Mouse (Mus musculus): Measurements from ENCODE around the gene Fgfr3. TPM values are rescaled to one million over a fixed set of nuclear protein-coding genes. Genes with fewer than 3 reads are reported as not detected.

Gene Fgfr3
- total and polyA plus RNA-seq, 2 experiments from 2014 or later: 24.5 to 81.6 TPM

DNA sequence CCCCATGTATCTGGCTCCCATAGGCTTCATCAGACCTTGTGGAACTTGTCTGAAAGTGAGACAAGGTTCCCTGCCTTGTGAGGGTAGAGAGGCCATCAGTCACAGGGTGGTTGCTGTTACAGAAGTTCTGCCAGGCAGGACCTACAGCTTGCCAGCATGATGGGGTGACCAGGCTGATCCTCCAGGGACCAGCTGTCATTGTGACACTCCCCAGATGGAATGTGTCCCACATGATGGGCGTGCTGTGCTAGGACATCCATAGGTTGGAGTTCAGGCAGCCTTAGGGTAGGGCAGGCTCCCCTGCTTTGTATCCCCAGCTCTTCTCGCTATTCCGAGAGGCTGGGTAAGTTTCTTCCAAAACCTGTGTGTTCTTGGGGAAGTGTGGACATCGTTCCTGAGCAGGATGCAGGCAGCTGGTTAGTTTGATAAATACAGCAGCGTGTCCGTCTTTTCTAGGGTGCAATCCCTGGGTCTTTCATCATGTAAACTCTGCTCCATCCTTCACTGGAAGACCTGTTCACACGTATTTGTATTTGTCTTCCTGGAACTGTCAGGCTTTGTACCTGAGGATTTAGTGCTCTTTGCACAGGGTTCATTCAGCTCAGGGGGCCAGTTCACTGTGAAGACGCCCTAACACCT, 503 bp upstream of the Fgfr3 start:
- TF ChIP-seq CTCF (IDR thresholded peaks at IDR 0.05): no peak
- Histone ChIP-seq H3K27me3 (ENCODE audit: insufficient read depth, low read length) (peaks cover 46% of the 10 kb centered on the region), H3K27ac (ENCODE audit: low read depth, low read length) (no peak overlapping the region), H3K36me3 (ENCODE audit: insufficient read depth, low read length) (no peaks in the 10 kb centered on the region), H3K9ac (replicated peaks; ENCODE audit: low read length, poor library complexity, severe bottlenecking) (no peak overlapping the region), H3K4me3 (ENCODE audit: low read depth, low read length) (peak overlapping the region; percentile 58), H3K4me2 (ENCODE audit: low read depth, low read length, poor library complexity, severe bottlenecking) (peak overlapping the region; percentile 69), H3K4me1 (ENCODE audit: insufficient read depth, low read length) (peaks cover 2% of the 10 kb centered on the region; the same call in 1 of the 2 replicates), H3K9me3 (ENCODE audit: low read length) (no peaks in the 10 kb centered on the region)
- DNase-seq (ENCODE audit: low spot score) (no peak), ATAC-seq (ENCODE audit: low FRiP score) (no peak)
- 14% methylated on average over 8 of the region's 8 CpGs for WGBS

GRCm38 (mm10) chr5:33722266-33723018, 968 bp downstream of the Fgfr3 start:
- no peak for DNase-seq (ENCODE audit: low spot score)
- Histone ChIP-seq H3K4me2 (ENCODE audit: low read depth, low read length, poor library complexity, severe bottlenecking) (peak overlapping the region; percentile 69), H3K36me3 (ENCODE audit: insufficient read depth, low read length) (no peaks in the 10 kb centered on the region), H3K4me3 (ENCODE audit: low read depth, low read length) (peak overlapping the region; percentile 58), H3K27me3 (ENCODE audit: insufficient read depth, low read length) (peaks cover 46% of the 10 kb centered on the region), H3K9ac (replicated peaks; ENCODE audit: low read length, poor library complexity, severe bottlenecking) (peak overlapping the region; percentile 62), H3K4me1 (ENCODE audit: insufficient read depth, low read length) (peaks cover 2% of the 10 kb centered on the region; the same call in 1 of the 2 replicates), H3K27ac (ENCODE audit: low read depth, low read length) (peak overlapping the region; percentile 51), H3K9me3 (ENCODE audit: low read length) (no peaks in the 10 kb centered on the region)
- 0 out of 2 replicates have a peak, but pooled peaks have one; percentile 6 for ATAC-seq (ENCODE audit: low FRiP score)
- TF ChIP-seq CTCF (IDR thresholded peaks at IDR 0.05): no peak
- whole genome bisulfite sequencing: under 1% methylated on average over 53 of the region's 53 CpGs

- no peaks in the 10 kb centered on the region for H3K36me3 ChIP-seq (ENCODE audit: insufficient read depth, low read length)
- H3K4me1 ChIP-seq (ENCODE audit: insufficient read depth, low read length): peaks cover 2% of the 10 kb centered on the region; the same call in 1 of the 2 replicates
- peaks cover 46% of the 10 kb centered on the region for H3K27me3 ChIP-seq (ENCODE audit: insufficient read depth, low read length)
- H3K4me3 ChIP-seq (ENCODE audit: low read depth, low read length): peak overlapping the region; percentile 58
- peak overlapping the region; percentile 69 for H3K4me2 ChIP-seq (ENCODE audit: low read depth, low read length, poor library complexity, severe bottlenecking)
- no peak for DNase-seq (ENCODE audit: low spot score)
- ATAC-seq (ENCODE audit: low FRiP score): no peak
- no peaks in the 10 kb centered on the region for H3K9me3 ChIP-seq (ENCODE audit: low read length)
- peak overlapping the region; percentile 51 for H3K27ac ChIP-seq (ENCODE audit: low read depth, low read length)
- WGBS: under 1% methylated on average over 59 of the region's 61 CpGs
- TF ChIP-seq CTCF (IDR thresholded peaks at IDR 0.05): peak; percentile 33
- peak overlapping the region; percentile 62 for H3K9ac ChIP-seq (replicated peaks; ENCODE audit: low read length, poor library complexity, severe bottlenecking)
Measured at GRCm38 (mm10) chr5:33723019-33723640, 1.7 kb downstream of the Fgfr3 start.

- H3K9ac ChIP-seq (replicated peaks; ENCODE audit: low read length, poor library complexity, severe bottlenecking): peak overlapping the region; percentile 62
- ATAC-seq (ENCODE audit: low FRiP score): no peak
- H3K27ac ChIP-seq (ENCODE audit: low read depth, low read length): no peak overlapping the region
- peak overlapping the region; percentile 69 for H3K4me2 ChIP-seq (ENCODE audit: low read depth, low read length, poor library complexity, severe bottlenecking)
- H3K36me3 ChIP-seq (ENCODE audit: insufficient read depth, low read length): no peaks in the 10 kb centered on the region
- H3K4me1 ChIP-seq (ENCODE audit: insufficient read depth, low read length): peaks cover 2% of the 10 kb centered on the region; the same call in 1 of the 2 replicates
- 5% methylated on average over 36 of the region's 36 CpGs for WGBS
- no peaks in the 10 kb centered on the region for H3K9me3 ChIP-seq (ENCODE audit: low read length)
- H3K4me3 ChIP-seq (ENCODE audit: low read depth, low read length): peak overlapping the region; percentile 58
- TF ChIP-seq CTCF (IDR thresholded peaks at IDR 0.05): no peak
- peaks cover 46% of the 10 kb centered on the region for H3K27me3 ChIP-seq (ENCODE audit: insufficient read depth, low read length)
- no peak for DNase-seq (ENCODE audit: low spot score)
Measured at GRCm38 (mm10) chr5:33723641-33724465, 2.4 kb downstream of the Fgfr3 start.

- Histone ChIP-seq H3K9ac (replicated peaks; ENCODE audit: low read length, poor library complexity, severe bottlenecking) (no peak overlapping the region), H3K27me3 (ENCODE audit: insufficient read depth, low read length) (peaks cover 29% of the 10 kb centered on the region), H3K27ac (ENCODE audit: low read depth, low read length) (0 out of 2 replicates have a peak overlapping the region, but pooled peaks have one; percentile 59), H3K4me2 (ENCODE audit: low read depth, low read length, poor library complexity, severe bottlenecking) (0 out of 2 replicates have a peak overlapping the region, but pooled peaks have one; percentile 9), H3K9me3 (ENCODE audit: low read length) (no peaks in the 10 kb centered on the region), H3K36me3 (ENCODE audit: insufficient read depth, low read length) (no peaks in the 10 kb centered on the region), H3K4me1 (ENCODE audit: insufficient read depth, low read length) (peaks cover 2% of the 10 kb centered on the region; the same call in 1 of the 2 replicates), H3K4me3 (ENCODE audit: low read depth, low read length) (no peak overlapping the region)
- TF ChIP-seq CTCF (IDR thresholded peaks at IDR 0.05): no peak
- DNase-seq (ENCODE audit: low spot score) (peak; percentile 73), ATAC-seq (ENCODE audit: low FRiP score) (peak; percentile 28; the same call in 1 of the 2 replicates)
- 61% methylated on average over 7 of the region's 7 CpGs for WGBS
Measured at GRCm38 (mm10) chr5:33726081-33726647, 4.7 kb downstream of the Fgfr3 start.

Measured in midbrain, postnatal 0 days (tissue).